Mouse (Mus musculus) testis, adult 2 months (tissue): Measurements from ENCODE around the gene Tenm3.

Experiments
- CTCF ChIP-seq: fragments of 200-500 bp; IDR thresholded peaks from 2 replicates; pipeline ENCODE4 v1.5.1; 2012; ENCODE audit warnings: low read depth, mild to moderate bottlenecking, inconsistent platforms, low read length, moderate library complexity; ENCODE audit not compliant: control insufficient read depth, insufficient read depth, insufficient replicate concordance
- POLR2A ChIP-seq: fragments of 200-500 bp; IDR thresholded peaks from 2 replicates; pipeline ENCODE4 v1.6.1; 2012; ENCODE audit warnings: low read depth, mild to moderate bottlenecking, inconsistent platforms, low read length, moderate library complexity; ENCODE audit not compliant: control insufficient read depth

DNA sequence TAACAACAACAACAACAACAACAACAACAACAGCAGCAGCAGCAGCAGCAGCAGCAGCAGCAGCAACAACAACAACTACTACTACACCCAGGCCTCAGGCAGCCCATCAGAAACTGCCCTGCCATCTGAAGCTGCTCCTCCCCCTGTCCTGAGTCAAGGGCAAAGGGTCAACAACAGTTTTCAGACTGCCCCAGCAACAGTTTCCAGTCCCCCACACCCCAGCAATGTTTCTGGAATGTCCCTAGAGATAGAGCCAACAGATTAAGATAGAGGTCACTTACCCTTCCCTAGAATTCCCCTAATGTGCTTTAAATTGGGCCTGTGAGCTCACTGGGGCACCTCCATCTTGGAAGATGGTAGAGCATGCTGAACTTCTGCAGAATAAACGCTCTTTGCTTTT, 665.9 kb downstream of the Tenm3 start:
- no peak for TF ChIP-seq POLR2A
- TF ChIP-seq CTCF = no peak
